In the genomic region with DNA sequence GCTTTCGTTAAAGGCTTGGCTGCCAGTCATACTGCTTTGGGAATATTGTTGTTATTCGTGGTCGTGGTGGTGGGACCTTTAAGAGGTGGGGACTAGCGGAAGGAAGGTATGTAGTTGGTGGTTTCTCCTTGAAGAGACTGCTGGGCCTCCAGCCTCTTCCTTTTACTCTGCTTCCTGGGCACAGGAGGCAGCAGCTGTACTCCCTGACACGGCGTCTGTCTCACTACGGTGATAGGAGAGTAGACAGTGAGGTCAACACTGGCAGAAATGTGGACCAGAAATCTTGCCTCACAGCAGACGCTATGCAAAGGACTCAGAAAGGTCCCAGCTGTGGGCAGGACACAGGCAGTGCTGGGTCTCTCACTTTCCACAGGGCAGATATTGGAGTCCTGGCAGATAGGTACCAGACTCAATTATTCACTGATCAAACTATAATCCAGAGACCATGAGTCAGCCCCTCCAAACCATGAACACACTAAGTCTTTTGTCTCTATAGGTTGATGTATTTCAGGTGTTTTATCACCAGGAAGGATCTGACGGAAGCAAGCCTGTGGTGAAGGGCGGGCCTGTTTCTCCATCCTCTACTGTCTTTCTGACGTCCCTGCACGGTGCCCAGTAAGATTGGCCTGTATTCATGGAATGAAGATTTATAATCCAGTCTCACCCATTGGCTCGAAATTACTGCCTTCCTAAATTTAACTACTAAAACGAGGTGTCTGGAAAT, we compare ENCODE assay signal across 18 mouse cellular contexts.
A peak's percentile ranks its signal among the peaks of the same experiment; 100 is the strongest.
DNase-seq lines count a peak whose midpoint lies in the region; ATAC-seq and TF ChIP-seq lines count a peak whose summit lies in the region.
"Had no signal": no experiment of that assay in that cellular context is flagged by ENCODE, and none has a peak within 500 bp of the region (broad histone marks: within the 10 kb centered on the region; RNA-seq: fewer than 3 reads in every experiment).

No protein-coding gene starts in this region.

- H3K4me1 ChIP-seq in spleen, adult 2 months (ENCODE audit: control insufficient read depth, insufficient read depth, insufficient read length), result peaks cover 14% of the 10 kb centered on the region; the same call in 1 of the 2 replicates
- peaks cover 24% of the 10 kb centered on the region for H3K4me1 ChIP-seq in limb, embryonic 10.5 days
- no peaks in the 10 kb centered on the region for H3K4me1 ChIP-seq in stomach, postnatal 0 days (replicated peaks; ENCODE audit: control insufficient read depth, insufficient read depth)
- no peaks in the 10 kb centered on the region for H3K4me1 ChIP-seq in midbrain, embryonic 16.5 days (ENCODE audit: control insufficient read depth, insufficient read depth, low read length)

- no peak for TF ChIP-seq EP300 in stomach, postnatal 0 days (optimal IDR thresholded peaks at IDR 0.05)

- no peak for TF ChIP-seq CTCF in spleen, adult 2 months (IDR thresholded peaks at IDR 0.05; ENCODE audit: extremely low read depth, insufficient read depth, insufficient read length, insufficient replicate concordance)
- TF ChIP-seq CTCF in stomach, postnatal 0 days (IDR thresholded peaks at IDR 0.05; ENCODE audit: low read depth), result no peak

- no peaks in the 10 kb centered on the region for H3K27me3 ChIP-seq in spleen, adult 2 months (ENCODE audit: control insufficient read depth, insufficient read depth, low read length)
- H3K27me3 ChIP-seq in limb, embryonic 10.5 days (ENCODE audit: low read depth, poor library complexity, severe bottlenecking), result no peaks in the 10 kb centered on the region
- no peaks in the 10 kb centered on the region; the same call in 1 of the 2 replicates for H3K27me3 ChIP-seq in stomach, postnatal 0 days (ENCODE audit: control insufficient read depth, insufficient read depth, low read length)
- H3K27me3 ChIP-seq in midbrain, embryonic 16.5 days (ENCODE audit: control insufficient read depth, insufficient read depth, low read depth, low read length), result no peaks in the 10 kb centered on the region
- H3K27me3 ChIP-seq: CH12.LX; embryonic facial prominence, embryonic 12.5 days; midbrain, embryonic 15.5 days had no signal

- H3K9me3 ChIP-seq in limb, embryonic 10.5 days (replicated peaks), result peaks cover 3% of the 10 kb centered on the region
- H3K9me3 ChIP-seq in stomach, postnatal 0 days (ENCODE audit: control insufficient read depth, low read length), result no peaks in the 10 kb centered on the region
- H3K9me3 ChIP-seq in midbrain, embryonic 16.5 days (replicated peaks; ENCODE audit: control insufficient read depth, low read length, poor library complexity, severe bottlenecking), result peaks cover 6% of the 10 kb centered on the region; the same call in 1 of the 2 replicates

- H3K4me3 ChIP-seq in spleen, adult 2 months (ENCODE audit: extremely low read depth, insufficient read depth, insufficient read length), result no peak overlapping the region
- no peak overlapping the region for H3K4me3 ChIP-seq in limb, embryonic 10.5 days
- H3K4me3 ChIP-seq in stomach, postnatal 0 days (ENCODE audit: low read depth, low read length), result no peak overlapping the region
- no peak overlapping the region for H3K4me3 ChIP-seq in midbrain, embryonic 16.5 days (ENCODE audit: low read depth, low read length)
- H3K4me3 ChIP-seq: embryonic facial prominence, embryonic 12.5 days; midbrain, embryonic 15.5 days had no signal

- peak in 1 of 2 experiments; percentile 37 for DNase-seq in spleen, adult 2 months (ENCODE audit: low read depth in 1 of 2, low spot score in 2 of 2)
- DNase-seq in spleen, postnatal 36 days (ENCODE audit: low spot score in 2 of 2), result no peak
- DNase-seq in limb, embryonic 10.5 days (ENCODE audit: low spot score), result no peak
- no peak for DNase-seq in stomach, postnatal 0 days (ENCODE audit: low spot score)
- DNase-seq in frontal cortex, postnatal 14 days (ENCODE audit: low spot score in 2 of 2), result no peak
- DNase-seq: adrenal gland, postnatal 36 days; cerebellum, postnatal 25 days; heart, adult 18-20 months; kidney, adult 18-20 months; kidney, postnatal 14 days; lung, adult 2 months; lung, postnatal 4 days had no signal

- no peak overlapping the region for H3K9ac ChIP-seq in stomach, postnatal 0 days (ENCODE audit: low read length)
- H3K9ac ChIP-seq in midbrain, embryonic 16.5 days (ENCODE audit: low read depth, low read length), result no peak overlapping the region
- H3K9ac ChIP-seq: embryonic facial prominence, embryonic 12.5 days; midbrain, embryonic 15.5 days had no signal

- H3K27ac ChIP-seq in spleen, adult 2 months (ENCODE audit: insufficient read depth, low read length), result peak overlapping the region; percentile 76
- H3K27ac ChIP-seq in limb, embryonic 10.5 days, result no peak overlapping the region
- no peak overlapping the region for H3K27ac ChIP-seq in stomach, postnatal 0 days (replicated peaks)
- H3K27ac ChIP-seq in midbrain, embryonic 16.5 days (ENCODE audit: low read length), result no peak overlapping the region
- H3K27ac ChIP-seq: embryonic facial prominence, embryonic 12.5 days; midbrain, embryonic 15.5 days had no signal

- no peak overlapping the region for H3K4me2 ChIP-seq in stomach, postnatal 0 days (replicated peaks; ENCODE audit: low read depth)
- no peak overlapping the region for H3K4me2 ChIP-seq in midbrain, embryonic 16.5 days (ENCODE audit: low read length)
- H3K4me2 ChIP-seq: embryonic facial prominence, embryonic 12.5 days; midbrain, embryonic 15.5 days had no signal

- H3K36me3 ChIP-seq in spleen, adult 2 months (ENCODE audit: control insufficient read depth, insufficient read depth, low read length), result no peaks in the 10 kb centered on the region
- no peaks in the 10 kb centered on the region for H3K36me3 ChIP-seq in limb, embryonic 10.5 days
- no peaks in the 10 kb centered on the region for H3K36me3 ChIP-seq in stomach, postnatal 0 days (ENCODE audit: control insufficient read depth, insufficient read depth, low read length)
- no peaks in the 10 kb centered on the region for H3K36me3 ChIP-seq in midbrain, embryonic 16.5 days (ENCODE audit: control insufficient read depth, insufficient read depth, low read length)
- H3K36me3 ChIP-seq: embryonic facial prominence, embryonic 12.5 days; midbrain, embryonic 15.5 days had no signal

- WGBS in spleen, adult 2 months, result 24% methylated on average over 14 of the region's 14 CpGs
- 80% methylated on average over 14 of the region's 14 CpGs for WGBS in limb, embryonic 10.5 days
- WGBS in stomach, postnatal 0 days, result 63% methylated on average over 14 of the region's 14 CpGs
- WGBS in midbrain, embryonic 16.5 days, result 91% methylated on average over 14 of the region's 14 CpGs

- peak; percentile 23 for TF ChIP-seq POLR2A in spleen, adult 2 months (IDR thresholded peaks at IDR 0.05; ENCODE audit: low read depth, low read length)

- peak; percentile 55 to 56; a peak in 3 of 4 replicates for ATAC-seq in hematopoietic stem cell, adult 5-6 weeks (replicated peaks in 1 of 2; ENCODE audit: insufficient read depth in 1 of 2, low FRiP score in 2 of 2, low TSS enrichment in 1 of 2, low read depth in 1 of 2, poor library complexity in 2 of 2, severe bottlenecking in 2 of 2)
- ATAC-seq in neutrophil, adult 5-6 weeks (ENCODE audit: extremely low read depth, insufficient number of reproducible peaks, low FRiP score, poor library complexity, severe bottlenecking), result 0 out of 2 replicates have a peak, but pooled peaks have one; percentile 20
- ATAC-seq in stomach, postnatal 0 days (ENCODE audit: low FRiP score, low TSS enrichment), result no peak
- no peak for ATAC-seq in midbrain, embryonic 16.5 days
- ATAC-seq: midbrain, embryonic 15.5 days had no signal

Comparison
In these comparisons a context has a peak if more than half of its experiments do, and no peak if none do; other contexts are left out.
1. ATAC-seq: peak in hematopoietic stem cell, adult 5-6 weeks (2 of 2) and neutrophil, adult 5-6 weeks (single experiment); none in stomach, postnatal 0 days (single experiment) and midbrain, embryonic 16.5 days (single experiment).